Mouse (Mus musculus): Measurements from ENCODE around the gene Pnpla7. TPM values are rescaled to one million over a fixed set of nuclear protein-coding genes. Genes with fewer than 3 reads are reported as not detected.
"Not testable (repeated sequence)": the region's sequence is repeated elsewhere in the genome, so short reads cannot be mapped to it uniquely, and the experiment has no call there.

Gene Pnpla7
- 17.4 and 21.3 TPM in 2 replicates for polyA plus RNA-seq (2012; rRNA removed)

GRCm38 (mm10) chr2:24975704-24976297 lies at the start of gene Pnpla7:
Gene Pnpla7 (plus strand): TSS chr2:24976033.
- peak; percentile 41 to 63 for DNase-seq (ENCODE audit: extremely low spot score in 1 of 2, low spot score in 1 of 2)

- DNase-seq (ENCODE audit: extremely low spot score in 1 of 2, low spot score in 1 of 2), result no peak
These were observed 49.4 kb upstream of the Pnpla7 start for GRCm38 (mm10) chr2:24926345-24926964.

- no peak for DNase-seq (ENCODE audit: extremely low spot score in 1 of 2, low spot score in 1 of 2)
These were observed 48.9 kb upstream of the Pnpla7 start for GRCm38 (mm10) chr2:24926965-24927358.

- no peak for DNase-seq (ENCODE audit: extremely low spot score in 1 of 2, low spot score in 1 of 2)
These were observed 47.9 kb upstream of the Pnpla7 start for GRCm38 (mm10) chr2:24927810-24928479.

GRCm38 (mm10) chr2:24929119-24929518 lies 46.7 kb upstream of the Pnpla7 start:
- no peak for DNase-seq (ENCODE audit: extremely low spot score in 1 of 2, low spot score in 1 of 2)

GRCm38 (mm10) chr2:24929593-24929992 lies 46.2 kb upstream of the Pnpla7 start:
- DNase-seq (ENCODE audit: extremely low spot score in 1 of 2, low spot score in 1 of 2), result no peak

GRCm38 (mm10) chr2:24934441-24934963 lies 41.3 kb upstream of the Pnpla7 start:
- no peak for DNase-seq (ENCODE audit: extremely low spot score in 1 of 2, low spot score in 1 of 2)

GRCm38 (mm10) chr2:24935057-24935796 lies 40.6 kb upstream of the Pnpla7 start, which contains the start of gene Arrdc1:
Gene Arrdc1 (minus strand): TSS chr2:24935252.
- DNase-seq (ENCODE audit: extremely low spot score in 1 of 2, low spot score in 1 of 2), result peak; percentile 80 to 85

- DNase-seq (ENCODE audit: extremely low spot score in 1 of 2, low spot score in 1 of 2), result no peak
These were observed 33.7 kb upstream of the Pnpla7 start for GRCm38 (mm10) chr2:24942092-24942491.

GRCm38 (mm10) chr2:24944304-24944703 lies 31.5 kb upstream of the Pnpla7 start:
- not testable (repeated sequence) for DNase-seq (ENCODE audit: extremely low spot score in 1 of 2, low spot score in 1 of 2)

GRCm38 (mm10) chr2:24949421-24950188 lies 26.2 kb upstream of the Pnpla7 start, which contains the start of gene Zmynd19:
Gene Zmynd19 (plus strand): TSS chr2:24949792.
- DNase-seq (ENCODE audit: extremely low spot score in 1 of 2, low spot score in 1 of 2), result peak; percentile 93 to 98

GRCm38 (mm10) chr2:24950189-24950535 lies 25.7 kb upstream of the Pnpla7 start:
- DNase-seq (ENCODE audit: extremely low spot score in 1 of 2, low spot score in 1 of 2), result no peak

- no peak for DNase-seq (ENCODE audit: extremely low spot score in 1 of 2, low spot score in 1 of 2)
These were observed 23.2 kb upstream of the Pnpla7 start for GRCm38 (mm10) chr2:24952537-24953055.

GRCm38 (mm10) chr2:24960910-24961309 lies 14.9 kb upstream of the Pnpla7 start:
- DNase-seq (ENCODE audit: extremely low spot score in 1 of 2, low spot score in 1 of 2), result peak in 1 of 2 experiments; percentile 31

GRCm38 (mm10) chr2:24962304-24963000 lies 13.4 kb upstream of the Pnpla7 start, which contains the start of gene Dph7:
Gene Dph7 (plus strand): TSS chr2:24962400.
- DNase-seq (ENCODE audit: extremely low spot score in 1 of 2, low spot score in 1 of 2), result peak; percentile 70 to 95

- no peak for DNase-seq (ENCODE audit: extremely low spot score in 1 of 2, low spot score in 1 of 2)
These were observed 5.4 kb upstream of the Pnpla7 start for GRCm38 (mm10) chr2:24970386-24970785.

GRCm38 (mm10) chr2:24974452-24974851 lies 1.4 kb upstream of the Pnpla7 start:
- peak in 1 of 2 experiments; percentile 25 for DNase-seq (ENCODE audit: extremely low spot score in 1 of 2, low spot score in 1 of 2)

- peak; percentile 96 to 97 for DNase-seq (ENCODE audit: extremely low spot score in 1 of 2, low spot score in 1 of 2)
These were observed 728 bp upstream of the Pnpla7 start, which contains the start of gene Mrpl41 for GRCm38 (mm10) chr2:24974906-24975703. Gene Mrpl41 (minus strand): TSS chr2:24975098.
